9 mouse cellular contexts compared by ENCODE assay signal in genomic region chr16:97391289-97391688, GRCm38 (mm10). TPM values are rescaled to one million over a fixed set of nuclear protein-coding genes. Genes with fewer than 3 reads are reported as not detected.
DNase-seq lines count a peak whose midpoint lies in the region; ATAC-seq and TF ChIP-seq lines count a peak whose summit lies in the region.
"Had no signal": no experiment of that assay in that cellular context is flagged by ENCODE, and none has a peak within 500 bp of the region (broad histone marks: within the 10 kb centered on the region; RNA-seq: fewer than 3 reads in every experiment).

No protein-coding gene starts in this region.

- POLR2A ChIA-PET in Patski (lab: Charles Lee): no interaction called here

- DNase-seq in Patski (ENCODE audit: low read depth, low spot score): peak; percentile 10
- DNase-seq in embryonic facial prominence, embryonic 11.5 days (ENCODE audit: low spot score): peak; percentile 54
- peak; percentile 8 to 30 for DNase-seq in heart, postnatal 14 days
- DNase-seq in lung, postnatal 25 days (ENCODE audit: low spot score): peak; percentile 8
- no peak for DNase-seq in ovary, adult 18-20 months (ENCODE audit: low spot score)
- no peak for DNase-seq in gastrocnemius, adult 8-10 months (ENCODE audit: low spot score in 2 of 2)
- no peak for DNase-seq in hindbrain, embryonic 11.5 days (ENCODE audit: low spot score)

- no peaks in the 10 kb centered on the region for H3K36me3 ChIP-seq in embryonic facial prominence, embryonic 11.5 days (replicated peaks; ENCODE audit: control insufficient read depth, insufficient read depth, low read depth, low read length)
- no peaks in the 10 kb centered on the region for H3K36me3 ChIP-seq in hindbrain, embryonic 11.5 days (ENCODE audit: control insufficient read depth, insufficient read depth, low read length)
- H3K36me3 ChIP-seq: hindbrain, embryonic 10.5 days had no signal

- no peaks in the 10 kb centered on the region for H3K27me3 ChIP-seq in Patski
- no peaks in the 10 kb centered on the region for H3K27me3 ChIP-seq in embryonic facial prominence, embryonic 11.5 days (ENCODE audit: control insufficient read depth, insufficient read depth, low read length)
- H3K27me3 ChIP-seq in hindbrain, embryonic 11.5 days (ENCODE audit: control insufficient read depth, insufficient read depth, low read length): no peaks in the 10 kb centered on the region

- intact Hi-C loops in heart, postnatal 14 days (cut with DNase I): no loop called here

- peak; percentile 8 for ATAC-seq in Patski
- no peak for ATAC-seq in embryonic facial prominence, embryonic 11.5 days (replicated peaks; ENCODE audit: insufficient number of reproducible peaks, low FRiP score, low TSS enrichment, low read depth)
- ATAC-seq in hindbrain, embryonic 11.5 days (ENCODE audit: low FRiP score): no peak

- H3K9ac ChIP-seq in embryonic facial prominence, embryonic 11.5 days (replicated peaks; ENCODE audit: low read length): no peak overlapping the region
- no peak overlapping the region for H3K9ac ChIP-seq in hindbrain, embryonic 11.5 days (ENCODE audit: low read depth, low read length)

- CTCF ChIA-PET in Patski (lab: Charles Lee): no interaction called here

- H3K4me1 ChIP-seq in embryonic facial prominence, embryonic 11.5 days (ENCODE audit: control insufficient read depth, insufficient read depth, low read length): peaks cover 2% of the 10 kb centered on the region; the same call in 1 of the 2 replicates
- H3K4me1 ChIP-seq in hindbrain, embryonic 11.5 days (replicated peaks; ENCODE audit: control insufficient read depth, insufficient read depth, low read length): no peaks in the 10 kb centered on the region

- H3K4me3 ChIP-seq in embryonic facial prominence, embryonic 11.5 days (ENCODE audit: low read depth, low read length): no peak overlapping the region
- H3K4me3 ChIP-seq in hindbrain, embryonic 11.5 days (ENCODE audit: low read depth, low read length): no peak overlapping the region
- H3K4me3 ChIP-seq: hindbrain, embryonic 10.5 days had no signal

- 38% methylated on average over 2 of the region's 2 CpGs for WGBS in embryonic facial prominence, embryonic 11.5 days
- WGBS in hindbrain, embryonic 11.5 days: 49% methylated on average over 2 of the region's 2 CpGs

- no peak overlapping the region for H3K27ac ChIP-seq in embryonic facial prominence, embryonic 11.5 days (replicated peaks; ENCODE audit: low read depth, low read length)
- H3K27ac ChIP-seq in hindbrain, embryonic 11.5 days (ENCODE audit: low read depth, low read length): no peak overlapping the region
- H3K27ac ChIP-seq: hindbrain, embryonic 10.5 days; macrophage had no signal

- in situ Hi-C loops in Patski (cut with MboI; ENCODE audit: low pct_unique_long_range_greater_than_20kb): no loop called here

- no peak for TF ChIP-seq CTCF in Patski (IDR thresholded peaks at IDR 0.05)

- H3K4me2 ChIP-seq in embryonic facial prominence, embryonic 11.5 days (ENCODE audit: low read depth, low read length): no peak overlapping the region
- H3K4me2 ChIP-seq in hindbrain, embryonic 11.5 days (replicated peaks; ENCODE audit: low read depth, low read length): no peak overlapping the region

- H3K9me3 ChIP-seq in embryonic facial prominence, embryonic 11.5 days (replicated peaks; ENCODE audit: control insufficient read depth, low read length): no peaks in the 10 kb centered on the region
- H3K9me3 ChIP-seq in hindbrain, embryonic 11.5 days (ENCODE audit: control insufficient read depth, low read length): no peaks in the 10 kb centered on the region
- H3K9me3 ChIP-seq: hindbrain, embryonic 10.5 days had no signal

RNA-seq across cellular contexts. Expression of gene Bace2, which starts 34.7 kb away (rescaled TPM):
- polyA plus RNA-seq in Patski (2021): 24.6 TPM
- polyA plus RNA-seq in embryonic facial prominence, embryonic 11.5 days (2014; fragmentation: Nextera tagmentation; extraction: Ambion mirVana): 3.7 and 9.1 TPM in 2 replicates
- total RNA-seq in heart, postnatal 14 days (2021): 10 to 100 TPM; 22.4 to 22.8 TPM
- total RNA-seq in gastrocnemius, adult 8-10 months (2022): 1 to 10 TPM in 3 of 4 experiments, under 1 TPM in 1; 0.97 to 4.4 (median 1.6) TPM
- 2.4 and 4.2 TPM in 2 replicates for polyA plus RNA-seq in hindbrain, embryonic 11.5 days (2014; fragmentation: Nextera tagmentation; extraction: Ambion mirVana)
- polyA plus RNA-seq: macrophage had no signal

Comparison
In these comparisons a context has a peak if more than half of its experiments do, and no peak if none do; other contexts are left out.
1. DNase-seq: peak in Patski (single experiment), embryonic facial prominence, embryonic 11.5 days (single experiment), heart, postnatal 14 days (2 of 2) and lung, postnatal 25 days (single experiment); none in ovary, adult 18-20 months (single experiment), gastrocnemius, adult 8-10 months (0 of 2) and hindbrain, embryonic 11.5 days (single experiment).